Mouse (Mus musculus) MEL (cell line): ENCODE measurements around the gene Lrba. TPM values are rescaled to one million over a fixed set of nuclear protein-coding genes. Genes with fewer than 3 reads are reported as not detected.
A peak's percentile ranks its signal among the peaks of the same experiment; 100 is the strongest.

Experiments used
- DNase-seq: peaks from one replicate; pipeline ENCODE4 v3.0.0; 2011; ENCODE audit warnings: low read depth, low spot score
- H3K27ac ChIP-seq: 2 replicates; pipeline ENCODE4 v1.5.1; 2012; ENCODE audit warnings: low read depth, mild to moderate bottlenecking, control low read depth, low read length, moderate library complexity; ENCODE audit not compliant: control insufficient read depth
- H3K27me3 ChIP-seq, 2 experiments: fragments of 150-350 bp in 1 of 2; sonication (generic) in 1 of 2; 2 replicates each; pipeline ENCODE4 v1.6.1; 2012; ENCODE audit warnings: low read length in 2 of 2, mild to moderate bottlenecking in 2 of 2, improper control_type of control experiment in 1 of 2, moderate library complexity in 1 of 2; ENCODE audit not compliant: insufficient read depth in 2 of 2, control insufficient read depth in 1 of 2
- H3K36me3 ChIP-seq, 2 experiments: 2 replicates each; pipeline ENCODE4 v1.6.1; 2012 to 2014; ENCODE audit warnings: low read length in 2 of 2, improper control_type of control experiment in 1 of 2, inconsistent platforms in 1 of 2, mild to moderate bottlenecking in 1 of 2; ENCODE audit not compliant: insufficient read depth in 2 of 2, control insufficient read depth in 1 of 2
- H3K4me1 ChIP-seq, 2 experiments: fragments of 150-350 bp in 1 of 2; sonication (generic) in 1 of 2; 2 replicates each; pipeline ENCODE4 v1.6.1; 2012; ENCODE audit warnings: low read length in 2 of 2, improper control_type of control experiment in 1 of 2, mild to moderate bottlenecking in 1 of 2; ENCODE audit not compliant: insufficient read depth in 2 of 2, control insufficient read depth in 1 of 2
- H3K4me3 ChIP-seq, 2 experiments: fragments of 150-350 bp in 1 of 2; sonication (generic) in 1 of 2; 2 replicates each; pipeline ENCODE4 v1.5.1; 2012; ENCODE audit warnings: low read depth in 2 of 2, low read length in 2 of 2, mild to moderate bottlenecking in 2 of 2, moderate library complexity in 2 of 2, control low read depth in 1 of 2, improper control_type of control experiment in 1 of 2; ENCODE audit not compliant: control insufficient read depth in 1 of 2, insufficient read depth in 1 of 2
- H3K79me2 ChIP-seq: 2 replicates; pipeline ENCODE4 v1.6.1; 2012; ENCODE audit warnings: mild to moderate bottlenecking, low read length, moderate library complexity; ENCODE audit not compliant: control insufficient read depth, poor library complexity, insufficient read depth
- H3K9ac ChIP-seq: 2 replicates; pipeline ENCODE4 v1.6.1; 2012; ENCODE audit warnings: low read depth, mild to moderate bottlenecking, control low read depth, low read length, moderate library complexity; ENCODE audit not compliant: control insufficient read depth, poor library complexity, severe bottlenecking
- H3K9me3 ChIP-seq: fragments of 150-350 bp; sonication (generic); replicated peaks from 2 replicates; pipeline ENCODE4 v1.6.1; 2012; ENCODE audit warnings: mild to moderate bottlenecking, low read length, improper control_type of control experiment, moderate library complexity; ENCODE audit not compliant: insufficient read depth
- CHD1 ChIP-seq: IDR thresholded peaks from 2 replicates; pipeline ENCODE4 v1.6.1; 2012; ENCODE audit warnings: low read depth, mild to moderate bottlenecking, inconsistent platforms, low read length, improper control_type of control experiment
- ELF1 ChIP-seq: IDR thresholded peaks from 2 replicates; pipeline ENCODE4 v1.6.1; 2014; ENCODE audit warnings: low read depth, mild to moderate bottlenecking, inconsistent platforms, low read length, improper control_type of control experiment, moderate library complexity
- EP300 ChIP-seq, 2 experiments: IDR thresholded peaks; 2 replicates each; pipeline ENCODE4 v1.6.1; 2011; ENCODE audit warnings: improper control_type of control experiment in 2 of 2, low read length in 2 of 2, low read depth in 1 of 2, mild to moderate bottlenecking in 1 of 2
- ETS1 ChIP-seq: IDR thresholded peaks from 2 replicates; pipeline ENCODE4 v1.6.1; 2012; ENCODE audit warnings: low read depth, mild to moderate bottlenecking, inconsistent platforms, low read length, improper control_type of control experiment, moderate library complexity
- GABPA ChIP-seq: IDR thresholded peaks from 2 replicates; pipeline ENCODE4 v1.6.1; 2012; ENCODE audit warnings: low read depth, mild to moderate bottlenecking, inconsistent platforms, low read length, improper control_type of control experiment, moderate library complexity
- GATA1 ChIP-seq: IDR thresholded peaks from 2 replicates; pipeline ENCODE4 v1.6.1; 2011; ENCODE audit warnings: low read depth, low read length, improper control_type of control experiment
- MAZ ChIP-seq: IDR thresholded peaks from 2 replicates; pipeline ENCODE4 v1.6.1; 2012; ENCODE audit warnings: low read depth, mild to moderate bottlenecking, inconsistent platforms, low read length, improper control_type of control experiment
- MYB ChIP-seq: IDR thresholded peaks from 2 replicates; pipeline ENCODE4 v1.6.1; 2011; ENCODE audit warnings: mild to moderate bottlenecking, low read depth, low read length, improper control_type of control experiment
- MYC ChIP-seq: IDR thresholded peaks from 2 replicates; pipeline ENCODE4 v1.6.1; 2011; ENCODE audit warnings: low read depth, mild to moderate bottlenecking, low read length, improper control_type of control experiment, moderate library complexity
- POLR2A ChIP-seq, 2 experiments: IDR thresholded peaks; 2 replicates each; pipeline ENCODE4 v1.6.1; 2011 to 2012; ENCODE audit warnings: low read length in 2 of 2, mild to moderate bottlenecking in 2 of 2, control low read depth in 1 of 2, improper control_type of control experiment in 1 of 2, low read depth in 1 of 2, moderate library complexity in 1 of 2; ENCODE audit not compliant: control insufficient read depth in 1 of 2, insufficient read depth in 1 of 2, poor library complexity in 1 of 2
- RCOR1 ChIP-seq: IDR thresholded peaks from 2 replicates; pipeline ENCODE4 v1.6.1; 2012; ENCODE audit warnings: low read depth, mild to moderate bottlenecking, inconsistent platforms, low read length, improper control_type of control experiment
- SIN3A ChIP-seq: IDR thresholded peaks from 2 replicates; pipeline ENCODE4 v1.6.1; 2012; ENCODE audit warnings: low read length, improper control_type of control experiment, inconsistent platforms
- USF2 ChIP-seq, 2 experiments: IDR thresholded peaks; 2 replicates each; pipeline ENCODE4 v1.6.1; 2011 to 2012; ENCODE audit warnings: improper control_type of control experiment in 2 of 2, low read length in 2 of 2, borderline replicate concordance in 1 of 2, inconsistent platforms in 1 of 2, low read depth in 1 of 2, mild to moderate bottlenecking in 1 of 2; ENCODE audit not compliant: insufficient read depth in 1 of 2
- polyA plus RNA-seq, 2 experiments: library from polyadenylated mRNA; stranded (reverse) in 1 of 2; unstranded in 1 of 2; fragments of >175 nt in 1 of 2; fragments of >200 nt in 1 of 2; gene quantifications; 2 replicates each; pipeline versions ENCODE4 v1.2.1 to v1.2.4; 2012; ENCODE audit warnings: low replicate concordance in 2 of 2, low read depth in 1 of 2; ENCODE audit not compliant: insufficient read length in 2 of 2, insufficient read depth in 1 of 2, missing spikeins in 1 of 2
- total RNA-seq: library from RNA; depleted of rRNA; stranded (reverse); fragments of 300-350 nt; gene quantifications from 2 replicates; pipeline ENCODE4 v1.2.3, GENCODE M21; 2012

Lrba gene
- total and polyA plus RNA-seq, 3 experiments, result 10.9 to 17.9 TPM; not detected in 1

DNA sequence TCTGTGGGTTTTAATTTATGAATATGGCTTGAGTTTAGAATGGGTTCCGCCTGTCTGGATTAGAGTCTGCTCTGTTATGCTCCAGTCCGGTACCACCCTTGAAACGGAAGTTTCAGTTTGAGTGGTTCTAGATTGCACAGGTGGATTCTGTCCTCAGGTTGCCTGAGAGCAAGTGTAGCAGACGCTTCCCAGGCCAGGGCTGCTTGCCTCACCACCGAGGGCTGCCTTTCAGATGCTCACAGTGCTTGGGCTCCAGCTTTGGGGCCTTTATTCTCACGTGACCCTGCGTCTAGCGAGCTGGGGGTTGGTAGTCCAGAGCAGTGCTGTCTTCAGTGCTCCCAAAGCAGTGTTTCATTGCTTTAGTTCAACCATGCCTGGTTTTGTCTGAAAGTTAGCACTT, 22.7 kb downstream of the Lrba start (continued):
- TF ChIP-seq ETS1 (no peak), POLR2A (IDR thresholded peaks at IDR 0.05; ENCODE audit: control insufficient read depth in 1 of 2, insufficient read depth in 1 of 2, low read depth in 1 of 2, low read length in 2 of 2, poor library complexity in 1 of 2) (no peak), ELF1 (no peak)

DNA sequence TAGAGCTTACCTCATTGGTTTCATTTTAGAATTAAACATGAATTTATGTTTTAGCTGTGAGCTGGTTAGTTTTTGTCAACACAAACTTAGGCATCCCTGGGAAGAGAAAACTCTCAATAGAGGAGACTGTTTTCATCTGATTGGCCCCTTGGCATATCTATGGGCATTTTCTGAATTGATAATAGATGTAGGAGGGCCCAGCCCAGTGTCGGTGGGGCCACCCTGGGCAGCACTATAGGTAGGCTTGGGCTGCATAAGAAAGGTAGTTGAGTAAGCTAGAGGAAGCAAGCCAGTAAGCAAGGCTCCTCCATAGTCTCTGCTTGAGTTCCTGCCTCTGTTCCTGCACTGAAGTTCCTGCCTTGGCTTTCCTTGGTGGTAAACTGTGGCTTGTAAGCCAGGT, 26.7 kb downstream of the Lrba start:
- Histone ChIP-seq H3K27ac (peak overlapping the region; percentile 45), H3K4me3 (peak overlapping the region in 1 of 2 experiments; percentile 5; a peak in 1 of 4 replicates), H3K4me1 (peaks cover 6 to 20% of the 10 kb centered on the region in 2 experiments), H3K27me3 (no peaks in the 10 kb centered on the region), H3K9ac (no peak overlapping the region), H3K79me2 (0 out of 2 replicates have a peak, but pooled peaks cover 1% of the 10 kb centered on the region), H3K9me3 (no peaks in the 10 kb centered on the region), H3K36me3 (peaks cover 0 to 18% of the 10 kb centered on the region in 2 experiments; a peak in 2 of 4 replicates)
- TF ChIP-seq GATA1 (0 out of 2 replicates have a peak, but pooled peaks have one; percentile 7), USF2 (IDR thresholded peaks at IDR 0.05; ENCODE audit: borderline replicate concordance in 1 of 2, insufficient read depth in 1 of 2, low read depth in 1 of 2, low read length in 2 of 2) (no peak)
- peak; percentile 30 for DNase-seq

DNA sequence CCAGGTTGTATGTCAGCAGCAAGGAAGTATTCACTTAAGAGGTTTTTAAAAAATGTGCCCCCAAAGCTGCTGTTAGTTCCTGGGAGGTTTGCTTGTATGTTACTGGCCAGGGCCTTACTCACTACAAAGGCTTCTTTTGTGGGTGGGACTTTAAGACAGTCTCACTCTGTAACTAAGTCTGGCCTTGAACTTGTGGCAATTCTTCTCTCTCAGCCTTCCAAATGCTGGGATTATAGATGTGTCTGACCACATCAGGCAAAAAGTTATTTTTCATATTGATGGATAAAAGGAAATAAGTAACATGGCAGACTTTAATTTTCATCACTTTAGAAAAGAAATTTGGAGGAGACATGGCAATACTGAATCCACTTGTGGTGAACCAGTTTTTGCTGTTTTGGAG, 28.1 kb downstream of the Lrba start:
- TF ChIP-seq CHD1 (no peak), MAZ (no peak), MYC (0 out of 2 replicates have a peak, but pooled peaks have one; percentile 11)
- TF ChIP-seq, all 39 proteins: peak for 1
- Histone ChIP-seq H3K4me1 (peaks cover 6 to 20% of the 10 kb centered on the region in 2 experiments), H3K36me3 (peaks cover 0 to 18% of the 10 kb centered on the region in 2 experiments; a peak in 2 of 4 replicates), H3K27me3 (no peaks in the 10 kb centered on the region), H3K4me3 (no peak overlapping the region), H3K79me2 (peaks cover 1% of the 10 kb centered on the region; the same call in 1 of the 2 replicates), H3K9ac (no peak overlapping the region), H3K27ac (no peak overlapping the region), H3K9me3 (no peaks in the 10 kb centered on the region)
- peak; percentile 35 for DNase-seq

DNA sequence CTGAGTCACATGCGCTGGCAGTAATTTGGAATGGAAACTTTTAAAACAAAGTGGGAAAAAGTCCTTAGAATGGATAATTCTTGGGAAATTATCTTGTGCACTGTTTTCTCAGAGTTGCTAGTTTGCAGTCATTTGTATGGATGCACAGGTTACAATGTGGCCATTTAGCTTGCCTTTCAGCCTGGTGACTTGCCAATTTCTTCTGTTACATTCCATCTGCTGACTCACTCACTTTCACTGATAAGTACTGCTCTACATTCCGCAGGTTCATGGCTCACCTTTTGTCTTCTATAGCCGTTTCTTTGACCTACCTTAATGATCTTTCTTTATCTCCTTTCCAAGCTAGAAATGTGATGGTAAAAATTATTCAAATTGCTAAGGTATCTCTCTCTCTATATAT, 28.6 kb downstream of the Lrba start:
- peak; percentile 73 for DNase-seq
- no peaks in the 10 kb centered on the region for H3K9me3 ChIP-seq
- peaks cover 0 to 18% of the 10 kb centered on the region in 2 experiments; a peak in 2 of 4 replicates for H3K36me3 ChIP-seq
- H3K27ac ChIP-seq, result no peak overlapping the region
- no peak overlapping the region for H3K9ac ChIP-seq
- no peak overlapping the region for H3K4me3 ChIP-seq
- H3K79me2 ChIP-seq, result peaks cover 1% of the 10 kb centered on the region; the same call in 1 of the 2 replicates
- H3K27me3 ChIP-seq, result no peaks in the 10 kb centered on the region
- no peak for TF ChIP-seq RCOR1
- 0 out of 2 replicates have a peak, but pooled peaks have one; percentile 19 for TF ChIP-seq MYC
- TF ChIP-seq GABPA, result 0 out of 2 replicates have a peak, but pooled peaks have one; percentile 28
- 0 out of 2 replicates have a peak, but pooled peaks have one; percentile 32 for TF ChIP-seq SIN3A
- TF ChIP-seq EP300 (IDR thresholded peaks at IDR 0.05; ENCODE audit: low read depth in 1 of 2, low read length in 2 of 2), result peak in 1 of 2 experiments; percentile 78; a peak in 2 of 4 replicates
- TF ChIP-seq GATA1, result peak; percentile 62
- TF ChIP-seq MYB, result no peak
- H3K4me1 ChIP-seq, result peaks cover 6 to 20% of the 10 kb centered on the region in 2 experiments
